Mouse (Mus musculus) thymus, adult 2 months (tissue): Measurements from ENCODE around the gene 1700037H04Rik. TPM values are rescaled to one million over a fixed set of nuclear protein-coding genes. Genes with fewer than 3 reads are reported as not detected.

ENCODE experiments used
- DNase-seq: peaks from one replicate; pipeline ENCODE4 v3.0.0; 2021
- H3K27ac ChIP-seq: fragments of 200-500 bp; 2 replicates; pipeline ENCODE4 v1.5.1; 2012; ENCODE audit warnings: low read length, control low read depth; ENCODE audit not compliant: control insufficient read depth, insufficient read depth
- H3K27me3 ChIP-seq: fragments of 200-500 bp; 2 replicates; pipeline ENCODE4 v1.6.1; 2012; ENCODE audit warnings: mild to moderate bottlenecking, low read length, moderate library complexity, mixed read lengths; ENCODE audit not compliant: control insufficient read depth, insufficient read depth
- H3K36me3 ChIP-seq: fragments of 200-500 bp; 2 replicates; pipeline ENCODE4 v1.6.1; 2012; ENCODE audit warnings: mild to moderate bottlenecking, low read length, moderate library complexity; ENCODE audit not compliant: control insufficient read depth, insufficient read depth
- H3K4me1 ChIP-seq: fragments of 200-500 bp; replicated peaks from 2 replicates; pipeline ENCODE4 v1.6.1; 2012; ENCODE audit warnings: low read length; ENCODE audit not compliant: control insufficient read depth, insufficient read depth
- H3K4me3 ChIP-seq: fragments of 200-500 bp; 2 replicates; pipeline ENCODE4 v1.5.1; 2012; ENCODE audit warnings: mild to moderate bottlenecking, low read length, control low read depth, moderate library complexity; ENCODE audit not compliant: control insufficient read depth, insufficient read depth
- CTCF ChIP-seq: fragments of 200-500 bp; IDR thresholded peaks from 2 replicates; pipeline ENCODE4 v1.5.1; 2012; ENCODE audit warnings: mild to moderate bottlenecking, control low read depth, low read length, moderate library complexity, borderline replicate concordance; ENCODE audit not compliant: control insufficient read depth, poor library complexity, insufficient read depth; ENCODE audit errors: extremely low read depth
- POLR2A ChIP-seq: fragments of 200-500 bp; IDR thresholded peaks from 2 replicates; pipeline ENCODE4 v1.6.1; 2012; ENCODE audit warnings: mild to moderate bottlenecking, low read length, control low read depth, moderate library complexity; ENCODE audit not compliant: control insufficient read depth, poor library complexity, insufficient read depth; ENCODE audit errors: extremely low read depth
- WGBS: fragments of 180-500 bp; shearing (Covaris S2); methylation state at CpG from one replicate; pipeline ENCODE4 v1.1.7; 2018; 5-methylcytosine and 5-hydroxymethylcytosine counted together
- polyA plus RNA-seq: library from polyadenylated mRNA; depleted of rRNA; stranded (reverse); fragments of >200 nt; gene quantifications from 2 replicates; pipeline ENCODE4 v1.2.3, GENCODE M21; 2012

The 1700037H04Rik gene
- polyA plus RNA-seq, 1 experiment, result 108 TPM

DNA sequence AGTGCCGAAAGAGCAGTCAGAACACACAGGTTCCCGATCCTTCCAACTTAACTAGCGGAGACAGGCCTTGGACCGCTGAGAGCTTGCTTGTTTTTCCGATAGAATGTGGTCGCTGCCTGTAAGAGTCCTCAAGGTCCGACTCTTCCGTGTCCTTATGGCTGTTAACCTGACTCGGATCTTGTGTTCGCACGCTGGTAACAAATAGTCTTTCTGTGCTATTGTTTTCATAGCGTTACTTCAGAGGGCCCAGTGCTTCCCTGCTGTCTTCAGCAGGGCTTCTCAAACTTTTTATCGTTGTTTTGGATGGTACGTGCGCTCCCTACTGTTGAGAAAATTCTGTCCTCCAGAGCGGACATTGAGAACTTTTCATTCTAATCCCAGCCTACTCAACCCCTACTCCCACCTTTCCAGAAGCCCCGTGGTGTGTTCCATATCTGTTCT lies 810 bp upstream of the 1700037H04Rik start:
- Histone ChIP-seq H3K27me3 (no peaks in the 10 kb centered on the region), H3K27ac (no peak overlapping the region)
- under 1% methylated on average over 17 of the region's 17 CpGs for WGBS

DNA sequence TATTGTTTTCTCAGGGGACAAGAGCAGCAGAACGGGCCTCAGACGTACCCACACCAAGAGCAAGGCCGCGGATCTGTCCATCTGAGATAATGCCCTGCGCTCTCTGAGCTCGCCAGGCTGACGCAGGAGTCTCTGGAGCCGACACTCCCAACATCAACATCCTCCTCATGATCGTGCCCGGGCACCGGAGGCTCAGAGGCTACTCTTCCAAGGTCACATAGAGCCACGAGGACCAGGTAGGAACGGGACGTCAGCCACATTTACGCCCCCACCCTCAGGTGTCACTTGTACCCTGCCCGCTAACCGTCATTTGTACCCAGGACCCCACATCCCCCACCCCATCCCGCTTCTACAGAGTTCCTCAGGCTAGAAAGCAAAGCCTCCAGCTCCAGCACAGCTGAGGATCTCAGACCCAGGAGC lies 380 bp downstream of the 1700037H04Rik start:
- Histone ChIP-seq H3K4me3 (peak overlapping the region; percentile 61), H3K36me3 (no peaks in the 10 kb centered on the region), H3K27me3 (no peaks in the 10 kb centered on the region), H3K27ac (no peak overlapping the region), H3K4me1 (peaks cover 12% of the 10 kb centered on the region)
- TF ChIP-seq POLR2A, result no peak
- TF ChIP-seq CTCF, result no peak; the same call in 1 of the 2 replicates
- WGBS, result under 1% methylated on average over 18 of the region's 18 CpGs
- no peak for DNase-seq

More for the DNA sequence above, 810 bp upstream of the 1700037H04Rik start:
- peak overlapping the region; percentile 50 for H3K4me3 ChIP-seq
- DNase-seq, result peak; percentile 15
- peaks cover 12% of the 10 kb centered on the region for H3K4me1 ChIP-seq
- TF ChIP-seq CTCF (no peak), POLR2A (no peak)
- H3K36me3 ChIP-seq, result no peaks in the 10 kb centered on the region

DNA sequence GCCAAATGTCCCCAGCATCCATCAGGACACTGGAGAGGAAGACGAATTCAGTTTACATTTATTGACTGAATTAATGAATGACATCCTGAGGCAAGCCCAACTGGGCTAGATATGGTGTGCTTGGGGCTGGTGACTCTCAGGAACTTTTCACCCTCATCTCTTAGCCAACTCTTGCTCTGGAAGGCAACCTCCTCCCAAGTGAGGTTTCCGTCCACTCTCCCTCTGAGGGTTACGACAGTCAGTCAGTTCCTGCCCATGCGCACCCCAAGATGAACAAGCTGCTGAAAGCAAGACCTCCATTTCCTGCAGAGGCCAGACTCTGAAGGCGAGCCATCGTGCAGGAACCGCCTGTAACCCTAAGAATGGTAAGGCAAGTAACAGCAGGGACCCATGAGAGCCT lies 2.9 kb downstream of the 1700037H04Rik start:
- no peak for DNase-seq
- TF ChIP-seq CTCF, result no peak
- TF ChIP-seq POLR2A, result no peak
- Histone ChIP-seq H3K27me3 (no peaks in the 10 kb centered on the region), H3K4me3 (no peak overlapping the region), H3K4me1 (peaks cover 12% of the 10 kb centered on the region), H3K27ac (no peak overlapping the region), H3K36me3 (no peaks in the 10 kb centered on the region)
- WGBS, result 91% methylated on average over 7 of the region's 7 CpGs

DNA sequence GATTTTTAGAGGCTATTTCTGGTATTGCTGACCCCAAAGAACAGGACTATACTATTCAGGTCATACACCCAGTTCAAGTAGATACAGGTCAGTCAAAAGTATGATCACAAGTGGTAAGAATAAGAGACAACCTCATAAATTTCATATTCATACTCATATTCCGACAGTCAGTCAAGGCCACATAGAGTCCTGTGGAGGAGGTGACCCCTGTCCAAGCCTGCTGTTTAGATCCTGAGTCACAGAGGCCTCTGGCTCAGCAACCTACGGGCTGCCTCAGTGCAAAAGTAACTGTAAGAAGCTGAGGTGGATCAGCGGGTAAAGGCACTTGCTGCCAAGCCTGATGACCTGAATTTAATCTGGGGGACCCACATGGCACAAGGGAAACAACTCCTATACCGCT lies 5.8 kb downstream of the 1700037H04Rik start:
- Histone ChIP-seq H3K27me3 (no peaks in the 10 kb centered on the region), H3K27ac (no peak overlapping the region), H3K4me1 (peaks cover 3% of the 10 kb centered on the region; the same call in 1 of the 2 replicates), H3K4me3 (no peak overlapping the region), H3K36me3 (no peaks in the 10 kb centered on the region)
- TF ChIP-seq POLR2A (no peak), CTCF (no peak)
- WGBS, result 98% methylated on average over 4 of the region's 4 CpGs
- no peak for DNase-seq

DNA sequence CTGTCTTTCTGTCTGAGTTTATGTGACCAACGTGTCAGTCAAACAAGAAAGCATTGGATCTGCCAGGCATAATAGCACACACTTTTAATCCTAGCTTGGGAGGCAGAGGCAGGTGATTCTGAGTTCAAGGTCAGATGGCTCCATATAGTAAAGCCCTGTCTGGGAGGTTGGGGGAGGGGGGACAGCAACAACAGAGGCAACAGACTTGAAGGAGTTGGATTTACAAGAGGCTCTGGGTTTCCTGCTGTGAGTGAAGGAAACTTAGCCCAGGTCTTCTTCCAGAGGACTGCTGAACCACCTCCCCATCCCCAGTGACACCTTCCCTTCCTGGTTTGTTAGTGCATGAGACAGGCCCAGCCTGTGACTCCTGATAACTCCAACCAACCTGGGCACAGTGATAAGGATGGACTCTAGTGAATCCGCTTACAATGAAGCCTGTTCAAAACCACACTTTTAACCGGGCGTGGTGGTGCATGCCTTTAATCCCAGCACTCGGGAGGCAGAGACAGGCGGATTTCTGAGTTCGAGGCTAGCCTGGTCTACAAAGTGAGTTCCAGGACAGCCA lies 7.6 kb downstream of the 1700037H04Rik start:
- WGBS, result 98% methylated on average over 7 of the region's 7 CpGs
- no peak for DNase-seq
- no peaks in the 10 kb centered on the region for H3K27me3 ChIP-seq
- no peak overlapping the region for H3K27ac ChIP-seq
- TF ChIP-seq POLR2A (no peak), CTCF (no peak)
- H3K4me3 ChIP-seq, result no peak overlapping the region
- no peaks in the 10 kb centered on the region; the same call in 1 of the 2 replicates for H3K36me3 ChIP-seq
- no peaks in the 10 kb centered on the region; the same call in 1 of the 2 replicates for H3K4me1 ChIP-seq

DNA sequence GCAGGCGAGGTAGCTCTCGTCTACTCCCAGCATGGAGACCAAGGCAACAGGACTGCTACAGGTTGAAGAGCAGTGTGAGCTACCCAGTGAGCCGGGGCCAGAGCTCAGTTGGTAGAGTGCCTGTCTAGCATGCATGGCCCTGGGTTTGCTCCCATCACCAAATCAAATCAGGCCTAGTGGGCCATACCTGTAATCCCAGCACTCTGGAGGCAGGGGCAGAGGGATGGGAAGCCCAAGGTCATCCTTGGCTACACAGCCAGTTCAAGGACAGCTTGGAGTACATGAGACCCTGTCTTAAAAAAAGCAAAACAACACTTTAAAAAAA lies 10.7 kb downstream of the 1700037H04Rik start:
- Histone ChIP-seq H3K27me3 (no peaks in the 10 kb centered on the region), H3K4me3 (no peak overlapping the region), H3K36me3 (no peaks in the 10 kb centered on the region; the same call in 1 of the 2 replicates), H3K4me1 (no peaks in the 10 kb centered on the region), H3K27ac (no peak overlapping the region)
- TF ChIP-seq POLR2A (no peak), CTCF (no peak)
- DNase-seq, result no peak
- WGBS, result 98% methylated on average over 3 of the region's 3 CpGs

DNA sequence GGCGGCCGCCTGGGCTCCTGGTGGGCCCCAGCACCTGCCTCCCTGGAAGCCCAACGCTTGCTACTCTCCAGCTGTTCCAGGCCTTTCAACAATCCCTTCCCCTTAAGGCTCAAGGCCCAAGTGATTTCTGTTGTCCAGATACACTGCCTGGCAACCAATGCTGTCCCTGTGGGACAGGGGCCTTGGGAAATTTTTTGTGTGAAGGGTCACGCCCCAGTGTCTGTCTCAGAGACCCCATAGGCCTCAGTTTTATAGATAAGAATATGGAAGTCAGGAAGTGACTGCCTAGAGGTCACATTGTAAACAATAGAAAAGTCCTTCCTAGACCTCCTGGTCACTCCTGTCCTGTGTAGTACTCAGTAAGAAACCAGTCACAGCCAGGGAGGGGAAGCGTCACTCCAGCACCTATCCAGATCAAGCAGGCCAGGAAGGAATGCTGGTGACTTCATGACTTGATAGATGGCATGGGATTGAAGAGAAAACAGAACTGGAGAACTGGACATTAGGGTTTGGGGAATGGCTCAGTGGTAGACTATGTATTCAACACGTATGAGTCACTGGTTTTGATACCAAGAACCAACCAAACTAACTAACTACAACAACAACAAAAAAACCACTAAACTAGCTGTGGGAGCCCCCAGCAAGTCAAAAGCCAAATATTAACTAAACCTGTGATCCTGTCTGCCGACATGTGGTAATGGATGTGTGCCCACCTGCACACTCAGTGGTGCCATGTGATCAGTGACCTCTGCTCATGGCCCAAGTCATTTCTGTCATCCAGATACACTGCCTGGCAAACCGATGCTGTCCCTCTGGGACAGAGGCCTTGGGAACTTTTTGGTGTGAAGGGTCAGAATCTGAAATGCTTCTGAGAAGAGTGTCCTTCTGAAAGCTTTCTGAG lies 11.3 kb downstream of the 1700037H04Rik start:
- Histone ChIP-seq H3K4me1 (no peaks in the 10 kb centered on the region), H3K27ac (no peak overlapping the region), H3K27me3 (no peaks in the 10 kb centered on the region), H3K36me3 (no peaks in the 10 kb centered on the region; the same call in 1 of the 2 replicates), H3K4me3 (no peak overlapping the region)
- TF ChIP-seq POLR2A, result no peak
- TF ChIP-seq CTCF, result no peak
- WGBS, result 92% methylated on average over 8 of the region's 8 CpGs
- no peak for DNase-seq
